Mouse (Mus musculus): ENCODE data around the gene Pde7b. TPM values are rescaled to one million over a fixed set of nuclear protein-coding genes. Genes with fewer than 3 reads are reported as not detected.

Pde7b gene
- polyA plus RNA-seq (2014; fragmentation: Illumina TruSeq; extraction: RNeasy Lipid Tissue Mini Kit (QIAGEN cat#74804); ENCODE audit: low read depth, low replicate concordance) = 13.6 TPM

GRCm38 (mm10) chr10:20724906-20725305 is at the start of gene Pde7b:
Pde7b (minus strand) TSS chr10:20725078.

Other genes with a start within 250 kb of the Pde7b start
- gene Ahi1, start 227.5 kb upstream of the Pde7b start, polyA plus RNA-seq (2014; fragmentation: Illumina TruSeq; extraction: RNeasy Lipid Tissue Mini Kit (QIAGEN cat#74804); ENCODE audit: low read depth, low replicate concordance) = 1.6 TPM